Mouse (Mus musculus): ENCODE measurements around the gene Jam3.

Jam3 gene

GRCm38 (mm10) chr9:27111756-27112155 is 43.5 kb downstream of the Jam3 start:
- no peak for DNase-seq (ENCODE audit: low read depth, low spot score)

DNA sequence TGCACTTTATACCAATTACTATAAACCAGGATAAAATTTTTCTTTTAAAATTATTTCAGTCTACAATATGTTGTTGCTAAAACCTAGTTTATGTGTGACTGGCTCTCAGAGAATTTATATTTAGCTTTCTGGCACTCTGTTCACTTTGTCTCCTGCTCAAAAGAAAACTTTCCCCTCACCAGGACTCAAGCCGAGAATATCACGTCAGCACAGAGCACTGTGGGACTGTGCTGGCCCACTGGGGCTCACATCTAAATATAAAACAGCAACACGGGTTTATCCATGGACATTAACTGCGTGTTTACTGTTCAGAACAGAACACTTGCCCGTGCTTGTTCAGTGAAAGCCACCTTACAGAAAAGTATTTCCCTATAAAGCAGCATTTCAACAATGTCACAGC is 44.5 kb downstream of the Jam3 start:
- no peak for DNase-seq (ENCODE audit: low read depth, low spot score)

- no peak for DNase-seq (ENCODE audit: low read depth, low spot score)
These were observed 45.4 kb downstream of the Jam3 start for GRCm38 (mm10) chr9:27109533-27110514.

DNA sequence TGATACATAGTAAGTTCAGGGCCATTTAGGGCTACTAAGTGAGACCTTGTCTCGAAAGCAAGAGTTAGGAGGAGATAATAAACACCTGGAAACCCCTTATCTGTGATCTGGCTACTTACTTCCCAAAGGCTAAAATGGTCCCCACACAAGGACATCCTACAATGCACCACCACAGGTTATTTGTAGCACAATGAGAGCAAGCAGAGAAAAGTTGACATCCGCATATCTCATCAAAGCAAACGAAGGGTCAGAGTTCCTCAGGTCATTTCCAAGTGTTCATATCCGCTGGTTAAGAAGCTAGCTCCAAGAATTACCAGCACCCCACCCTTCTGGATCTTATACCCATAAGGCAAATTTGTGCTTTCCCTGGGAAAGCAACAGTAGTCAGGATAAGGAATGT is 46.8 kb downstream of the Jam3 start:
- DNase-seq (ENCODE audit: low read depth, low spot score): no peak

DNA sequence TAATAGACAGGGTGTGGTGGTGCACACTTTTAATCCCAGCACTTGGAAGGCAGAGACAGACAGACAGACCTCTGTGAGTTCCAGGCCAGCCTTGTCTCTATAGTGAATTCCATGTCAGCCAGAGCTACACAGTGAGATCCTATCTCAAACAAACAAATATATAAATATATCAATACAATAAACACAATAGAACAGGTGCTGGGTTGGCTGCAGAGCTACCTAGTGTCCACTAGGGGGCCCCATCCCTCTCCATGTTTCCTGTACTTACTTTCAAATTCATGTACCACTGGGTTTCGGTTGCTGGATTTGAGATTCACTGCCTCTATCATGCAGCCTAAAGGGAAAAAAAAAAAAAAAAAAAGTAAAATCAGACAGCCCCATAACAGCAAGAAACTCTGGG is 49.1 kb downstream of the Jam3 start:
- DNase-seq (ENCODE audit: low read depth, low spot score): peak; percentile 71

- no peak for DNase-seq (ENCODE audit: low read depth, low spot score)
These were observed 53.8 kb downstream of the Jam3 start for GRCm38 (mm10) chr9:27101466-27101865.

DNA sequence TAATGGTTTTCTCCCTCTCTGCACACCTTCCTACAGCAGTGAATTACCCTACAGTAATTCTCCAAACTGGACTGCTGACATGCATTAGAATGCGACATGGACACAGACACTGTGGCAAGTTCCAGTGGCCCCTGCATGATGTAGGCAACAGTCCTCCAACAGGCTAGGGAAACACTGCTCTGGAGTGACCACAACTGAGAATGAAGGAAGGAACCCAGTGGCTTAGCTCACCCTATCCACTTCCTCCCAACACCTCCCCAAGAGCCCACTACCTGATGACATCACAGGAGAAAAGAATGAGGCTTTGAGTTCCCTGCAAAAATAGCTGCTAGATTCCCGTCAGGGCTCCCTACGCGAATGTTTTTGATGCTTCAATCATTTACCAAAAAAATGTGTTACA is 55.7 kb downstream of the Jam3 start:
- DNase-seq (ENCODE audit: low read depth, low spot score): no peak

- no peak for DNase-seq (ENCODE audit: low read depth, low spot score)
These were observed 56.7 kb downstream of the Jam3 start for GRCm38 (mm10) chr9:27098557-27098956.

- no peak for DNase-seq (ENCODE audit: low read depth, low spot score)
These were observed 57.1 kb downstream of the Jam3 start for GRCm38 (mm10) chr9:27098092-27098491.

GRCm38 (mm10) chr9:27092916-27093315 is 62.3 kb downstream of the Jam3 start:
- no peak for DNase-seq (ENCODE audit: low read depth, low spot score)

DNA sequence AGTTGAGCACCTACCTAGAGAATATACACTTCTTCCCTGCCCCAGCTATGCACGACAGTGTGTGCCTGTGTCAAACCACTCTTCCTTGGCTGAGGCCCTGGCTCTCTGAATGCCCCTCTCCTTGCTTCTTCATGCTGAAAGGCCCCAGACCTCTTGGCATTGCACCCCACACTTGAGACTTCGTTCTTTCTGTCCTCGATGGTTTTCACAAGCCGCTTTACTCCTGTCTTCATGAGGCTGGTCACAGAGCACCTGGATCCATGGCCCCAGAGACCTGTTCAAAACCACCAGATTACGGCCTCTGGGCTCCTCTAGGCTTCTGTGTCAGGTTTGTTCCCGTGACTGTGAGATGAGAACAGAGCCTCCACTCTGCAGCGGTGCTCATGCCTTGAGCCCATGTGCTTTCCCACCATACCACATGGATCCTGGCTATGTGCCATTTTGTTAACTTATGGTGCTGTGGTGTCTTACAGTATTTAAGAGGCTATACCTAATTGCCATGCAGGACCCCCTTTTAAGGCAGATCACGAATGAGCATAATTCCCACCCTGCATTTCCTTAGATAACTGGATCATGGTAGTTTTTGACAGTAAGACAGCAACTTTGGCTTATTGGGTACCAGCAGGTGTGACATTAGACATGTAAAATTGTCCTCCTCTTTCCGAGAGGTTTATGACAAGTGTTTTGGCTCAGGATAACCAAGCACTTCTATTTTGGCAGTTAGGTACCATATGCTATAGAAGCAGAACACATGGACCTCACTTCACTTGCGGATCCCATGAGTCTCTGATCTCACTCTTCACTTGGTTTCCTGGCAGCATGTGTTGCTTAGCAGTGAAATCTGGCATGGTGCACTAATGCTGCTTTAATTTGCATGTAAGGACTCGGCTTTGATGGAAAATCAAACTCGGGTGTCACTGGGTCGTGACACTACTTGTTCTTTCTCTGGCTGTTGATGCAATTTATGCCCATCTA is 64.1 kb downstream of the Jam3 start:
- DNase-seq (ENCODE audit: low read depth, low spot score): no peak

- no peak for DNase-seq (ENCODE audit: low read depth, low spot score)
These were observed 65.1 kb downstream of the Jam3 start for GRCm38 (mm10) chr9:27090134-27090533.

GRCm38 (mm10) chr9:27087402-27087801 is 67.8 kb downstream of the Jam3 start:
- no peak for DNase-seq (ENCODE audit: low read depth, low spot score)

GRCm38 (mm10) chr9:27086256-27086655 is 69.0 kb downstream of the Jam3 start:
- no peak for DNase-seq (ENCODE audit: low read depth, low spot score)

GRCm38 (mm10) chr9:27075812-27076211 is 79.4 kb downstream of the Jam3 start:
- peak; percentile 68 for DNase-seq (ENCODE audit: low read depth, low spot score)

DNA sequence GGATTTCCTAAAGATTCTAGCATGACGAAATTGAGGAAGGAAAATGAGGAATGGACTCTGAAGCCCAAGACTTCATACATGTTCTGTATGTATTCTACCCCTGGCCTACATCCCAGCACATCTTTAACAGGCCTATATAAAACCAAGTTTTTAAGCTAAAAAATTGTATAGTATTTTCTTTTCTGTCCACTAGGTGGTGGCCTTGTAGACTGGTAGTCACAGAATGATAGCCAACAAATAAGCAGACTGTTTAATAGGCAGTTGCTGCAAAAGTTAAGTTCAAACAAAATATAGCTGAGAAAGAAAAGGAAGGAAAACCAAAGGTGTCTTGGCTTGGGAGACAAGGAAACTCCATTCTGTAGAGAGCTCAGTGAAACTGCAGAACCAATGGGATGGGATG is 80.5 kb downstream of the Jam3 start:
- DNase-seq (ENCODE audit: low read depth, low spot score): peak; percentile 11

GRCm38 (mm10) chr9:27070895-27071294 is 84.3 kb downstream of the Jam3 start:
- no peak for DNase-seq (ENCODE audit: low read depth, low spot score)

- DNase-seq (ENCODE audit: low read depth, low spot score): no peak
These were observed 96.9 kb downstream of the Jam3 start for GRCm38 (mm10) chr9:27058341-27058740.

DNA sequence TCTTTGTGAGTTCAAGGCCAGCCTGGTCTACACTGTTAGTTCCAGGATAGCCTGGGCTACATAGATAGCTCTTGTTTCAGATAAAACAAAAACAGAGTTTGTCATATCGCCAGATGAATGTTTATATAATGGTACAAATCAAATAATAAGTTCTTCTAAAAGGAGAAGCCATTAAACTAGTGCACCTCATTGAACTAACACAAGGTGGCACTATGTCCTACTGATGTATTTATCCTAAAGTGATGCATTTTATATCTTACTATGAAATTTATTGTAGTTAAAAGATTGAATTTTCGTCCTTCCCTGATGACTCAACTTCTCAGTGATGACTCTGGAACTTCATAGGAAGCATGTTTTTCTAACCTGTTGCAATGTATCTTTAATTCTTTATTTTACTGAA is 105.7 kb downstream of the Jam3 start:
- no peak for DNase-seq (ENCODE audit: low read depth, low spot score)
